Mouse (Mus musculus) kidney, embryonic 16.5 days (tissue): ENCODE data around the gene Med18. TPM values are rescaled to one million over a fixed set of nuclear protein-coding genes. Genes with fewer than 3 reads are reported as not detected.
"Not testable (repeated sequence)": the region's sequence is repeated elsewhere in the genome, so short reads cannot be mapped to it uniquely, and the experiment has no call there.

ENCODE experiments used
- ATAC-seq: fragments of 200-750 bp; cut with Nextera tagmentation; 2 replicates; pipeline ENCODE4 v1.8.0; 2017; ENCODE audit warnings: moderate TSS enrichment; ENCODE audit not compliant: low FRiP score, low TSS enrichment
- H3K27ac ChIP-seq: fragments of 300-500 bp; sonication (generic); 2 replicates; pipeline ENCODE4 v1.5.1; 2014; ENCODE audit warnings: low read length
- H3K27me3 ChIP-seq: fragments of 300-500 bp; sonication (generic); 2 replicates; pipeline ENCODE4 v1.6.1; 2014; ENCODE audit warnings: low read length, control low read depth, mixed read lengths; ENCODE audit not compliant: insufficient read depth
- H3K36me3 ChIP-seq: fragments of 300-500 bp; sonication (generic); 2 replicates; pipeline ENCODE4 v1.6.1; 2014; ENCODE audit warnings: low read length, control low read depth, mixed read lengths; ENCODE audit not compliant: insufficient read depth
- H3K4me1 ChIP-seq: fragments of 300-500 bp; sonication (generic); 2 replicates; pipeline ENCODE4 v1.6.1; 2014; ENCODE audit warnings: low read length, control low read depth, mixed read lengths; ENCODE audit not compliant: insufficient read depth
- H3K4me2 ChIP-seq: fragments of 300-500 bp; sonication (generic); replicated peaks from 2 replicates; pipeline ENCODE4 v1.6.1; 2014; ENCODE audit warnings: low read depth, low read length
- H3K4me3 ChIP-seq: fragments of 300-500 bp; sonication (generic); 2 replicates; pipeline ENCODE4 v1.5.1; 2014; ENCODE audit warnings: mild to moderate bottlenecking, low read length
- H3K9ac ChIP-seq: fragments of 300-500 bp; sonication (generic); replicated peaks from 2 replicates; pipeline ENCODE4 v1.6.1; 2014; ENCODE audit warnings: low read length
- H3K9me3 ChIP-seq: fragments of 300-500 bp; sonication (generic); 2 replicates; pipeline ENCODE4 v1.6.1; 2016; ENCODE audit warnings: low read length, control low read depth
- WGBS: fragments of 180-500 bp; shearing (Covaris S2); extraction: QIAGEN DNeasy Blood & Tissue Kit; methylation state at CpG from one replicate; pipeline ENCODE4 v1.1.7; 2014; 5-methylcytosine and 5-hydroxymethylcytosine counted together
- polyA plus RNA-seq: library from polyadenylated mRNA; unstranded; fragments of >200 nt; fragmentation: Nextera tagmentation; extraction: Ambion mirVana; gene quantifications from 2 replicates; pipeline ENCODE4 v1.2.1, GENCODE M21; 2015

The Med18 gene
- polyA plus RNA-seq, 1 experiment from 2014 or later: 21.0 TPM

DNA sequence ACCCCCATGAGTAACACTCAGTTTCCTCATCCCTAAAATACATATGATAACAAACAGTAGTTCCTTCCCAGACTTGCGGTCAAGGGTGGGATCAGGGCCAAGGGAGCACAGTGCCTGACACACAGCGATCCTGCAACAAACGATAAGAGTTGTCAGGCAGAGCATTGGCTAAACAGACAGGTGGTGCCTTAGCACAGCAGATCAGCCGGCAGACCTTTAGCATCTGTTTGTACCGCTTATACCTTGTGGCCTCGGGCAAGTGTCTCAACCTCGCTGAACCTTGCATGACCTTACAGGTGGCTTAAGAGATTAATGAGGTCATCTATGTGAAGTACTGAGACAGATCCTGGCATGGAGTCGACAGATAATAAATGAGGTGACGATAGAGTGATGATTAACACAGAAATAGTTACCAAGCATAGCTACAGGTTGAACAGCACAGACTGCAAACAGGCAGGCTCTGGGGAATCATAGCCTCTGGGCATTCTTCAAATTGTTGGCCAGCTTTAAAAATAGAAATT, 35.6 kb downstream of the Med18 start:
- H3K4me2 ChIP-seq: no peak overlapping the region
- 50% methylated on average over 9 of the region's 9 CpGs for WGBS
- no peaks in the 10 kb centered on the region for H3K36me3 ChIP-seq
- no peaks in the 10 kb centered on the region for H3K9me3 ChIP-seq
- no peak; the same call in 1 of the 2 replicates for ATAC-seq
- H3K4me3 ChIP-seq: no peak overlapping the region
- H3K4me1 ChIP-seq: 0 out of 2 replicates have a peak, but pooled peaks cover 3% of the 10 kb centered on the region
- no peaks in the 10 kb centered on the region for H3K27me3 ChIP-seq
- no peak overlapping the region for H3K9ac ChIP-seq
- no peak overlapping the region for H3K27ac ChIP-seq

DNA sequence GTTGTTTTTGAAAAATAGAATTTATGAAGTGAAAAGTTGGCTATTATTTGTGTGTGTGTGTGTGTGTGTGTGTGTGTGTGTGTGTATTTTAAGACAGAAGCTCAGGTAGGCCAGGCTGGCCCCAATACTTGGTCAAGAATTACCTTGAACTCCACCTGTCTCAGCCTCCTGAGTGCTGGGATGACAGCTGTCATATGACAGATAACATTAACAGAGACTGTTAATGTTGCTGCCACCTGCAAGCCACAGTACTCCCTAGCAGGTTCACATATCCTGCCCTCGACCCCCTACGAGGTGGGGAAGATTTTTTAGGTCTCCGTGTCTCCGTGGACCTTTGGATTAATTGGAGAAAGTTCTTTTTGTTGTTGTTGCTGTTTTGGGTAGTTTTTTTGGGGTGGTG, 36.2 kb downstream of the Med18 start:
- Histone ChIP-seq H3K9ac (no peak overlapping the region), H3K36me3 (no peaks in the 10 kb centered on the region)
- 79% methylated on average over 4 of the region's 4 CpGs for WGBS

DNA sequence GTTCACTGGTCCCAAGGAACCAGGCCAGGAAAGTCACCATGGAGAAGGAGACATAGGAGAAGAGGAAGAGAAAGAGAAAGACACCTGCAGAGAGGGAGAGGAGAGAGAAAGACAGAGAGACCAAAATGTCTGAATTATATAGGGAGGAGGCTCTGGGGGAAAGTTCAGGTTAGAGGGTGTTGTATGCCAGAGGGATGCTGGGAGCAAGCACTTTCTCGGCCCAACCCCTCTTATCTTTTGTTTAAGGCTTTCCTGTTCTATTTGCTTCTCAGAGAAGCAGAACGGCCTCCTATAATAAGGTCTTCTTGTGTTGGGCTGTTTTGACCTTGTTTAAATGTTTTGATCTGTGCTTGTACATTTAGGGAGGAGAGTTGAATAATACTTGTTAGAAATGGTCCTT, 37.7 kb downstream of the Med18 start:
- no peak overlapping the region for H3K27ac ChIP-seq
- H3K9ac ChIP-seq: no peak overlapping the region
- no peak for ATAC-seq
- no peak overlapping the region for H3K4me2 ChIP-seq
- H3K36me3 ChIP-seq: no peaks in the 10 kb centered on the region
- WGBS: 63% methylated on average over 2 of the region's 2 CpGs
- peaks cover 1% of the 10 kb centered on the region for H3K4me1 ChIP-seq
- H3K9me3 ChIP-seq: no peaks in the 10 kb centered on the region
- no peak overlapping the region for H3K4me3 ChIP-seq
- no peaks in the 10 kb centered on the region for H3K27me3 ChIP-seq

More for the DNA sequence above, 36.2 kb downstream of the Med18 start:
- no peak overlapping the region for H3K4me2 ChIP-seq
- H3K4me3 ChIP-seq: no peak overlapping the region
- H3K9me3 ChIP-seq: no peaks in the 10 kb centered on the region
- H3K4me1 ChIP-seq: no peaks in the 10 kb centered on the region
- no peaks in the 10 kb centered on the region for H3K27me3 ChIP-seq
- no peak overlapping the region for H3K27ac ChIP-seq
- ATAC-seq: no peak

DNA sequence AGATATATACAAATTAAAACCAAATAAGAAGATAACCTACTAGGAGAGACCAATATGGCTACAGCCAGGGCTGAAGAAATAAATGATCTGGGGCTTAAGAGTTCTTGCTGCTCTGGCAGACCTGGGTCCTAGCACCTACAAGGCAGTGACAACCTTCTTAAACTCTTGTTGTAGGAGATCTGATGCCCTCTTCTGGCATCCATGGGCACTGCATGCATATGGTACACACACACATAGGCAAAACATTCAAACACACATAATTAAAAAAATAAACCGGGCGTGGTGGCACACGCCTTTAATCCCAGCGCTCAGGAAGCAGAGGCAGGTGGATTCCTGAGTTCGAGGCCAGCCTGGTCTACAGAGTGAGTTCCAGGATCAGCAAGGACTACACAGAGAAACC, 39.0 kb downstream of the Med18 start:
- 89% methylated on average over 5 of the region's 5 CpGs for WGBS
- ATAC-seq: no peak
- no peak overlapping the region for H3K4me3 ChIP-seq
- H3K4me1 ChIP-seq: peaks cover 14% of the 10 kb centered on the region
- H3K9ac ChIP-seq: no peak overlapping the region
- H3K27ac ChIP-seq: no peak overlapping the region
- H3K27me3 ChIP-seq: no peaks in the 10 kb centered on the region
- no peaks in the 10 kb centered on the region for H3K36me3 ChIP-seq
- H3K4me2 ChIP-seq: no peak overlapping the region
- no peaks in the 10 kb centered on the region for H3K9me3 ChIP-seq

DNA sequence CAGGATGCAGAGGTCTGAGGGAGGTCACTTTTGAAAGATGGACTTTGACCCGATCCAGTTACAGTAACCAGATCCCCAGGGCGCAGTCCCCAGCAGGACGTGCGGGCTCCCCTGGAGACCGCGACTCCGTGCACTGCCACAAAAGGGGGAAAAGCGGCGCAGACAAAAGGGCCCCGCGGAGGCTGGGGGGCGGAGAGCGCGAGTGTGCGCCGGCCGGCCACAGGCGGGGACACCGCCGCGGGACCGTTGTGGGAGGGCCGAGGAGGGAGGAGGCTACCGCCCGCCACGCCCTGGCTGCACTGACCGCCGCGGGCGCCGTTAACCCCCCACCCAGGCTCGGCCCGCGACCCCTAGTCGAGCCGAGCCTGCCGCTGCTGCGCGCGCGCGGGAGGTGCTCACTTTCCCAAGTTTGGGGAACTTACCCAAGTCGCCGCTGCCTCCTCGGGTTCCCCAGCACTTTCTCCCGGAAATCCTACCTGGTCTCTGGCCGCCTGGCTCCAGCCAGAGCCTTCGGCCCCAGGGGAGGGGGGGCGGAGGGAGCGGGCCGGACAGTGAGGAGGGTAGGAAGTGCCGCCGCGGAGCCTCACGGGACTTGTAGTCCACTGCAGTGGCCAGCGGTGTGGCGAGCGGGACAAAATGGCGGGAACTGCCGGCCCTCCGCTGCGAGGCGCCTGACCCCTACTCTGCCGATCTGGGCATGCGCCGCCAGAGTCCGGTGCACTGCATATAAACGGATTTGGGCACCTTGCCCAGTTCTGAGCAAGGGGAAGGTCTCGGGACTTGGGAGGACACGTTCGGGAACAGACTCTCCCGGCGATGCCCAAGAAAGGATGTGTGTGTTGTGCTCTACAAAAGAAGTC, 41.6 kb downstream of the Med18 start, which contains the start of gene Phactr4:
TSS of gene Phactr4 (minus strand) at position 567 of the 860 bp plus-strand sequence.
- Histone ChIP-seq H3K4me1 (peaks cover 26% of the 10 kb centered on the region), H3K27ac (peak within 1 kb of the TSS; percentile 100), H3K4me2 (peak within 1 kb of the TSS; percentile 60), H3K9ac (peak within 1 kb of the TSS; percentile 81), H3K4me3 (peak within 1 kb of the TSS; percentile 84), H3K9me3 (no peaks in the 10 kb centered on the region), H3K27me3 (no peaks in the 10 kb centered on the region), H3K36me3 (no peaks in the 10 kb centered on the region)
- peak; percentile 99 for ATAC-seq
- under 1% methylated on average over 72 of the region's 73 CpGs for WGBS

DNA sequence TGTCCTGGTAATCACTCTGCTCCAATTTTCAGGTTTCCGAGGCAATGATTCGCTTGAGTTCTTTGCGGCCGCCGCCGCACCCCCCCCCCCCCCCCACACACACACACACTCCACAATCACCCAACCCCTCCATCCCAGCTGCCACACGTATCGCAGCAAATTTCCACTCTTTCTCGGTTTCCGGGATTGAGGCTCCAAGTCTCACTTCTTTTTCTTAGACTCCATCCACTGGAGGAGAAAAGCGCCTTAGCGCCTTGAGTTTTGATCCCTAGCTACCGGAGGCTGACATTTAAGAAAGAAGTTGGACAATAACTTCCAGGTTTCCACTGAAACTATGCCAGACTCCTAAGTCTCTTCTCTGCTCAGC, 42.2 kb downstream of the Med18 start:
- Histone ChIP-seq H3K4me2 (peak overlapping the region; percentile 60), H3K4me3 (peak overlapping the region; percentile 84), H3K27me3 (no peaks in the 10 kb centered on the region), H3K27ac (peak overlapping the region; percentile 100), H3K36me3 (no peaks in the 10 kb centered on the region), H3K9ac (peak overlapping the region; percentile 81), H3K4me1 (peaks cover 30% of the 10 kb centered on the region), H3K9me3 (no peaks in the 10 kb centered on the region)
- no peak for ATAC-seq
- WGBS: under 1% methylated on average over 13 of the region's 13 CpGs

DNA sequence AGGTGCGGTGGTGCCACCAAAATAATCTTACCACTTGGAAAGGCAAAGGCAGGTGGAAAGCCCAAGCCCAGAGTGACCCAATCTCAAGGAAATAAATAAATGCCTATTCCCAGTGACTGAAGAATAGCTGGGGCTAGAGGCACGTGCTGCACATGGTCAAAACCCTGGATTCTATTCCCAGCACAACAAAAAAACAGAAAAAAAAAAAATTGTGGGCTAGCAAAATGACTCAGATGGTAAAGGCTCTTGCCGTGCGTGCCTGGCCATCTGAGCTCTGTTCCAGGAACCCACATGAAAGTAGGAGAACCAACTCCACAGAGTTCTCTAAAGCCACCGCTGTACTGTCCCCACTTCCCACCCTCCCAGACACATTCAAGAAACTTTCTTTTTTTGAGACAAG, 43.2 kb downstream of the Med18 start:
- Histone ChIP-seq H3K4me1 (peaks cover 32% of the 10 kb centered on the region), H3K9me3 (no peaks in the 10 kb centered on the region), H3K9ac (peak overlapping the region; percentile 81), H3K27me3 (no peaks in the 10 kb centered on the region), H3K4me3 (peak overlapping the region; percentile 84), H3K4me2 (peak overlapping the region; percentile 60), H3K36me3 (no peaks in the 10 kb centered on the region), H3K27ac (peak overlapping the region; percentile 100; the same call in 1 of the 2 replicates)
- 78% methylated on average over 5 of the region's 5 CpGs for WGBS
- ATAC-seq: no peak

DNA sequence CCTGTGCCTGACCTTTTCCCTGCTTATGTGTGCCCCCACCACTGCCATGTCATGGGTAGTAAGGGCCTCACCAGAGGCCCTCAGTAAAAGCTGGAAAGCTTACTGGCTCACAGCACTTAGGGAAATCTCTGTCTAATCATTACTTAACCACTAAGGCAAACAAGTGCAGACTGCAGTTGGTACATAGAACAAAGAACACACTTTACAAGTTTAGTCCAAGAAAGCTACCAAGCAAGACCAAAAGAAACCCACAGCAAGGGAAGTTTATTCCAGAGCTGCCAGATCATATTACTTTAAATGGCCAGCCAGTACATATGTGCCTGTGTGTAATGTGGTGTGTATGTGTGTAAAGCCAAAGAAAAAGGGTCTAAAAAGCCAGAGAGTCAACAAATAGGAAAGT, 47.8 kb downstream of the Med18 start:
- ATAC-seq: peak; percentile 69

DNA sequence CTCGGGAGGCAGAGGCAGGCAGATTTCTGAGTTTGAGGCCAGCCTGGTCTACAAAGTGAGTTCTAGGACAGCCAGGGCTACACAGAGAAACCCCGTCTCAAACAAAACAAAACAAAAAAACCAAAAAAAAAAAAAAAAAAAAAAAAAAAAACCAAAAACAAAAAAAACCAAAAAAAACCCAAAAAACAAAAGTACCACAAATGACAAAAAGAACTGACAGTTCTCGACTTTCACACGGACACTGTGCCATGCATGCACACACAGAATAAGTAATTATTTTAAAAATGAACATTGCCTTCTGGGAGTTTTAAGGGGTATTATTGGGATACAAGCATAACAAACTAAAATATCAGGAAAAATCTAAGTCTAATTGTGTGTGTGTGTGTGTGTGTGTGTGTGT, 50.5 kb downstream of the Med18 start:
- not testable (repeated sequence) for ATAC-seq, H3K4me2 ChIP-seq, H3K4me3 ChIP-seq, H3K27ac ChIP-seq, H3K27me3 ChIP-seq, H3K9ac ChIP-seq, H3K36me3 ChIP-seq, H3K9me3 ChIP-seq
- peaks cover 14% of the 10 kb centered on the region for H3K4me1 ChIP-seq
- WGBS: 90% methylated on average over 4 of the region's 4 CpGs

More for the DNA sequence above, 47.8 kb downstream of the Med18 start:
- H3K27me3 ChIP-seq: no peaks in the 10 kb centered on the region
- no peak overlapping the region for H3K4me3 ChIP-seq
- peak overlapping the region; percentile 94 for H3K27ac ChIP-seq
- no peak overlapping the region; the same call in 1 of the 2 replicates for H3K9ac ChIP-seq
- peaks cover 34% of the 10 kb centered on the region for H3K4me1 ChIP-seq
- H3K9me3 ChIP-seq: no peaks in the 10 kb centered on the region
- peaks cover 4% of the 10 kb centered on the region for H3K36me3 ChIP-seq
- H3K4me2 ChIP-seq: 0 out of 2 replicates have a peak overlapping the region, but pooled peaks have one; percentile 3
